Mouse (Mus musculus) bone marrow macrophage, adult 2 months (primary cell): ENCODE results near the gene Trappc3l. TPM values are rescaled to one million over a fixed set of nuclear protein-coding genes. Genes with fewer than 3 reads are reported as not detected.

Source experiments
- H3K27ac ChIP-seq: 2 replicates; pipeline ENCODE4 v1.5.1; 2012; ENCODE audit warnings: low read depth, low read length; ENCODE audit not compliant: insufficient read depth
- H3K4me1 ChIP-seq: 2 replicates; pipeline ENCODE4 v1.6.1; 2012; ENCODE audit warnings: low read length; ENCODE audit not compliant: control insufficient read depth, insufficient read depth
- H3K4me3 ChIP-seq: 2 replicates; pipeline ENCODE4 v1.5.1; 2012; ENCODE audit warnings: mild to moderate bottlenecking, low read length, moderate library complexity; ENCODE audit not compliant: insufficient read depth
- CTCF ChIP-seq: IDR thresholded peaks from 2 replicates; pipeline ENCODE4 v1.5.1; 2012; ENCODE audit warnings: low read depth, mild to moderate bottlenecking, low read length, moderate library complexity
- POLR2A ChIP-seq: IDR thresholded peaks from 2 replicates; pipeline ENCODE4 v1.6.1; 2012; ENCODE audit warnings: mild to moderate bottlenecking, low read depth, low read length, borderline replicate concordance
- polyA plus RNA-seq: library from polyadenylated mRNA; stranded (reverse); fragments of >200 nt; gene quantifications from 2 replicates; pipeline ENCODE4 v1.2.4, GENCODE M21; 2012; ENCODE audit not compliant: missing spikeins, insufficient read depth, insufficient read length

The Trappc3l gene
- polyA plus RNA-seq, 1 experiment, result not detected

- H3K4me3 ChIP-seq, result no peak overlapping the region
- H3K4me1 ChIP-seq, result peaks cover 15% of the 10 kb centered on the region
- no peak for TF ChIP-seq POLR2A
- TF ChIP-seq CTCF, result no peak
- H3K27ac ChIP-seq, result no peak overlapping the region
Observed at GRCm38 (mm10) chr10:34155796-34156554, 118.6 kb downstream of the Trappc3l start.

Other genes with a start within 250 kb of the Trappc3l start
- gene Sult3a1, start 179.9 kb upstream of the Trappc3l start, polyA plus RNA-seq, result not detected in 2 replicates
- not detected in 2 replicates for gene Rsph4a, start 132.5 kb upstream of the Trappc3l start, polyA plus RNA-seq
- 44.5 and 50.8 TPM in 2 replicates for gene Zup1, start 86.3 kb upstream of the Trappc3l start, polyA plus RNA-seq
- gene Rwdd1, start 18.0 kb upstream of the Trappc3l start, polyA plus RNA-seq, result 50.9 and 55.8 TPM in 2 replicates
- gene Calhm4, start 6.7 kb downstream of the Trappc3l start, polyA plus RNA-seq, result not detected in 2 replicates
- not detected in 2 replicates for gene Calhm5, start 58.9 kb downstream of the Trappc3l start, polyA plus RNA-seq
- gene Calhm6, start 90.4 kb downstream of the Trappc3l start, polyA plus RNA-seq, result 20.6 and 24.7 TPM in 2 replicates
- gene Dse, start 170.1 kb downstream of the Trappc3l start, polyA plus RNA-seq, result 91.2 and 104 TPM in 2 replicates
- gene Tspyl1, start 244.6 kb downstream of the Trappc3l start, polyA plus RNA-seq, result 74.2 and 74.4 TPM in 2 replicates